Mouse (Mus musculus) kidney, adult 2 months (tissue): ENCODE results near the gene Urah. TPM values are rescaled to one million over a fixed set of nuclear protein-coding genes. Genes with fewer than 3 reads are reported as not detected.

ENCODE experiments used
- DNase-seq: peaks from one replicate; pipeline ENCODE4 v3.0.0; 2021
- H3K27ac ChIP-seq: fragments of 200-500 bp; 2 replicates; pipeline ENCODE4 v1.5.1; 2012; ENCODE audit warnings: low read depth, low read length, control low read depth, inconsistent platforms; ENCODE audit not compliant: insufficient read depth
- H3K27me3 ChIP-seq: fragments of 200-500 bp; replicated peaks from 2 replicates; pipeline ENCODE4 v1.6.1; 2012; ENCODE audit warnings: mild to moderate bottlenecking, moderate library complexity, low read length, inconsistent platforms; ENCODE audit not compliant: control insufficient read depth, insufficient read depth
- H3K36me3 ChIP-seq: fragments of 200-500 bp; 2 replicates; pipeline ENCODE4 v1.6.1; 2012; ENCODE audit warnings: mild to moderate bottlenecking, moderate library complexity, low read length, inconsistent platforms; ENCODE audit not compliant: control insufficient read depth, insufficient read depth
- H3K4me1 ChIP-seq: fragments of 200-500 bp; 2 replicates; pipeline ENCODE4 v1.6.1; 2011; ENCODE audit warnings: low read length; ENCODE audit not compliant: control insufficient read depth, insufficient read depth
- H3K4me3 ChIP-seq: fragments of 200-500 bp; 2 replicates; pipeline ENCODE4 v1.5.1; 2011; ENCODE audit warnings: mild to moderate bottlenecking, low read depth, low read length, control low read depth; ENCODE audit not compliant: insufficient read depth
- CTCF ChIP-seq: fragments of 200-500 bp; conservative IDR thresholded peaks from 2 replicates; pipeline ENCODE4 v1.5.1; 2011; ENCODE audit warnings: low read depth, mild to moderate bottlenecking, control low read depth, low read length, moderate library complexity, mixed read lengths; ENCODE audit not compliant: insufficient read depth, insufficient read length
- POLR2A ChIP-seq: fragments of 200-500 bp; IDR thresholded peaks from one replicate; pipeline ENCODE4 v1.6.1; 2011; ENCODE audit warnings: low read depth, low read length, control low read depth
- WGBS: fragments of 180-500 bp; shearing (Covaris S2); methylation state at CpG from one replicate; pipeline ENCODE4 v1.1.7; 2018; 5-methylcytosine and 5-hydroxymethylcytosine counted together
- polyA plus RNA-seq: library from polyadenylated mRNA; depleted of rRNA; stranded (reverse); fragments of >200 nt; gene quantifications from 2 replicates; pipeline ENCODE4 v1.2.3, GENCODE M21; 2012

The Urah gene
- polyA plus RNA-seq, 1 experiment, result 7.4 TPM

DNA sequence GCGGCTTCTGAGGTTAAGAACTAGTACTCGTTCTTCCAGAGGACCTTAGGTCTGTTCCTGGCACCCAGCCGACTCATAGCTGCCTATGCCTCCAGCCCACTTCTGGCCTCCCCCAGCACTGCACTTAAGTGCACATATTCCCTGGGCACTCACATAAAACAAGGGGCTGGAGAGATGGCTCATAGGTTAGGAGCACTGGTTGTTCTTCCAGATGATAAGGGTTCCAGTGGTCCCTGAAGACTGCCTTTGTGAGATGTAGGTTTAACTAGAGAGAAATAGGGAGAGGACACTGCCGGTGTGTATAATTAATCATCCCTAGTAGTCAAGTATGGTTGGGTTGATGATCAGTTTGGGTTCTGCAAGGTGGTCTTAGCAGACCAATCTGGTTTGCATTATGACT, 12.1 kb upstream of the Urah start:
- peaks cover 3% of the 10 kb centered on the region; the same call in 1 of the 2 replicates for H3K4me1 ChIP-seq
- 90% methylated on average over 4 of the region's 4 CpGs for WGBS

DNA sequence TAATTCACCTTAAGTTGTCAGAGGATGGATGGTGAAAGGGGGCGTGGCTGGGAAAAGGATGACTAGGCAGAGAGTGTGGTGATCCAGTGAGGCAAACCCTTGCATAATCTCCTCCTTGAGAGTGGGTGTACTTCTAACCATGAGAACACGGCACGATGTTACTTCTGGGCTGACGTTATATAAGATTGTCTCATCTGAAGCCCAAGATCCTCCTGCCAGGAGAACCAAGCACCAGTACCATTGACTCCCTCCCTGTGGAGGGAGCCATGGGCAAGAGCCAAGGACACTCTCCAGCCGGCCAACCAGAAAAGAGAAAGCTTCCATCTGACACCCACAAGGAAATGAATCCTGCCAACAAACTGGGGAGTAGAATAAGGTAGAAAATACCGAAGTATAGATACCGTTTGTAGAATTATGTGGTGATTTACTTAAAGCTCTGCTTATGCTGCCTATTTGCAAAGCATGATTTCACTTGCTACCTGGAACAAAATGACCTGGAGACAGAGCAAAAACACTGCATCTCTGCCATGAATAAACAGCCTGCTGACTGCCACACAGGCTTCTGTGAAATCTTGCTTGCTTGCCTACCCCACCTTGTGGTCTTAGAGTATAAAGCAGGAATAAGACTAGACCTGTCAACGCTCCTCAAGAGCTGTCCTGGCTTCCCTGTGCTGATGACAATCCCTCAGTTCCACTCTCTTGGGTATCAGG, 6.5 kb upstream of the Urah start:
- DNase-seq, result peak; percentile 90
- Histone ChIP-seq H3K4me3 (no peak overlapping the region), H3K27ac (peak overlapping the region; percentile 44; the same call in 1 of the 2 replicates)

More for the DNA sequence above, 12.1 kb upstream of the Urah start:
- Histone ChIP-seq H3K4me3 (no peak overlapping the region), H3K27ac (no peak overlapping the region), H3K27me3 (no peaks in the 10 kb centered on the region), H3K36me3 (no peaks in the 10 kb centered on the region)
- DNase-seq, result no peak
- TF ChIP-seq POLR2A, result no peak
- no peak for TF ChIP-seq CTCF

DNA sequence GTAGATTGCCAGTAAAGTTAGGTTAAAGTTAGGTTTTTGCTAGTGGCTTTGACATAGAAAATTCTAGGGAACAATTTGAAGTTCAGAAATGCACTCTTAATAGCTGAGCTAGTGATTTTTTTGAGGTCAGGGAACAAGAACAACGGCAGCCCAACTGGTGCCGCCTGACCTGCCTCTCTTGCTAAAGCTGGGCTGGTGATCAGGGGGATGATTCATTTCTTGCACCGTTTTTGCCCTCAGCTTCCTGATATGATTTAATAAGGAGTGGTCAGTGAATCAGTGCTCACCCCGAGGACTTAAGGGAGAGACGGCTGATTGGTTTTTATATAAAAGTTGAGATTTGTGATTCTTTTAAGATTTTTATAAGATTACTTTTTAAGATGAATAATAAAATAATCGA, 3.4 kb upstream of the Urah start:
- 47% methylated on average over 6 of the region's 6 CpGs for WGBS

More for the DNA sequence above, 6.5 kb upstream of the Urah start:
- no peaks in the 10 kb centered on the region for H3K27me3 ChIP-seq
- 21% methylated on average over 8 of the region's 8 CpGs for WGBS
- peaks cover 4% of the 10 kb centered on the region; the same call in 1 of the 2 replicates for H3K4me1 ChIP-seq
- no peak for TF ChIP-seq POLR2A
- TF ChIP-seq CTCF, result peak; percentile 63
- H3K36me3 ChIP-seq, result no peaks in the 10 kb centered on the region

DNA sequence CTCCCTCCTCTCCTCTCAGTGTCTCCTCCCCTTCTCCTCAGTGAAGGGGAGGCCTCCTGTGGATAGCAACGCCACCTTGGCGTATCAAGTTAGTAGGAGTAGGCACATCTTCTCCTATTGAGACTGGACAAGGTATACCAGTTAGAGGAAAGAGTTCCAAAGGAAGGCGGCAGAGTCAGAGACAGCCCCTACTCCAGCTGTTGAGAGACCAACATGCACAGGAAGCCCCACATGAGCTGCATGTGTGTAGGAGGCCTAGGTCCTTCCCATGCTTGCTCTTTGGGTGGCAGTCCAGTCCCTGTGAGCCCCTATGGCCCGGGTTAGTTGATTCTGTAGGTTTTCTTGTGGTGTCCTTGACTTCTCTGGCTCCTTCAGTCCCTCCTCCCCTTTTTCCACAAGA, 1.5 kb upstream of the Urah start:
- no peak for DNase-seq
- TF ChIP-seq CTCF, result no peak
- TF ChIP-seq POLR2A, result no peak

More for the DNA sequence above, 3.4 kb upstream of the Urah start:
- Histone ChIP-seq H3K27ac (no peak overlapping the region), H3K27me3 (no peaks in the 10 kb centered on the region), H3K4me3 (no peak overlapping the region), H3K36me3 (no peaks in the 10 kb centered on the region), H3K4me1 (peaks cover 4% of the 10 kb centered on the region; the same call in 1 of the 2 replicates)
- no peak for DNase-seq
- TF ChIP-seq POLR2A (no peak), CTCF (no peak)

DNA sequence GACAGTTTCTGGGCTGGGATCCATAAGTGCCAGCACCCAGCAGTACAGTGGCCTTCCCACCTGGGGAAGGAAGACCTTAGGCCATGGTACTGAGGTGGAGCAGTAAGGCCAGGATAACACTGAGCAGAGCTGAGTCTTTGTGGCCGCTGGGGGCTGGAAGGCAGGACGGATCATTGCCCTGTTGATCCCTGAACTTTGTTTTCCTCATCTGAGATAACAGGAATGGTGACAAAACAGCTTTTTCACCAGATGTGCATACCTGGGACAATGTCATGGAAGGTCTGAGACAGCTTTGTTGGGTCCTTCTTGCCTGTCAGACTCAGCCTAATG, 905 bp downstream of the Urah start:
- no peak overlapping the region for H3K4me3 ChIP-seq
- DNase-seq, result no peak
- peaks cover 2% of the 10 kb centered on the region; the same call in 1 of the 2 replicates for H3K4me1 ChIP-seq
- TF ChIP-seq CTCF, result no peak
- no peak for TF ChIP-seq POLR2A
- no peaks in the 10 kb centered on the region for H3K27me3 ChIP-seq
- H3K27ac ChIP-seq, result no peak overlapping the region
- no peaks in the 10 kb centered on the region for H3K36me3 ChIP-seq
- 76% methylated on average over 2 of the region's 2 CpGs for WGBS

More for the DNA sequence above, 1.5 kb upstream of the Urah start:
- H3K27me3 ChIP-seq, result no peaks in the 10 kb centered on the region
- H3K4me3 ChIP-seq, result no peak overlapping the region
- WGBS, result 81% methylated on average over 4 of the region's 4 CpGs
- no peaks in the 10 kb centered on the region for H3K36me3 ChIP-seq
- peaks cover 4% of the 10 kb centered on the region; the same call in 1 of the 2 replicates for H3K4me1 ChIP-seq
- H3K27ac ChIP-seq, result no peak overlapping the region

DNA sequence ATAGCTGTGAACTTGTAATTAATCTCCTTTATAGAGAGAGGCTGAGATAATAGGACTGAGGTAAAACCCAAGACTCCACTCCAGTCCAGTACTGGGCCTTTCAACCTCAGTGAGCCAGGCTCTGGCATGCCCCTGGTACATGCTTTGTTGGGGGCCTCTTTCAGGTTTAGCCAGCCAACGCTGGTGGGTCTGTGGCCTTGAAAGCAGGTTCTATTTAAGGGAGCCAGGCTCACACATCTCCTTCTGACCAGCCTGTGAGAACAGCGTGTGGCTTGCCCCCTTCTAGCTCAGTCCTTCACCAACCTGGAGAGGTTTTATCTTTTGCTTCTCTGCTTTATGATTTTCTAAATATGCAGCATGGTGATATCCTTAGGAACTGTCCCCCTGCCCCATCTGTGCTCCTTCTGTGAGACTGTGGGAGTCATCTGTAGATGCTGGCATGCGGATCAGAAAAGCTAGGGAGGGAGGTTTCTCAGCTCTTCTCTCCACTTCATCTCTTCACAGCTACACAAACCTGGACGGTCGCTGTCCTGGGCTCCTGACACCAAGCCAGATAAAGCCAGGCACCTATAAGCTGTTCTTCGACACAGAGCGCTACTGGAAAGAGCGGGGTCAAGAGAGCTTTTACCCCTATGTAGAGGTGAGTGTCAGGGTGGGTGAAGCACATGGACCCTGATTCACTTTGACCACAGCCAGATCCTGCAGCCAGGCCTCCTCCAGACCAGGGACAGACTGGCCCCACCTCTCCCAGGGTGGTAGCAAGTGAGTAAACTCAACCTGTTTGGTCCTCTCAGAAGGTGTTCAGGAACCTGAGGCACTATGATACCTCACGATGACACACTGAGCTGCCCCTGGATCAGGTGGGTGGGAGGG, 1.7 kb downstream of the Urah start:
- no peak overlapping the region for H3K4me3 ChIP-seq

DNA sequence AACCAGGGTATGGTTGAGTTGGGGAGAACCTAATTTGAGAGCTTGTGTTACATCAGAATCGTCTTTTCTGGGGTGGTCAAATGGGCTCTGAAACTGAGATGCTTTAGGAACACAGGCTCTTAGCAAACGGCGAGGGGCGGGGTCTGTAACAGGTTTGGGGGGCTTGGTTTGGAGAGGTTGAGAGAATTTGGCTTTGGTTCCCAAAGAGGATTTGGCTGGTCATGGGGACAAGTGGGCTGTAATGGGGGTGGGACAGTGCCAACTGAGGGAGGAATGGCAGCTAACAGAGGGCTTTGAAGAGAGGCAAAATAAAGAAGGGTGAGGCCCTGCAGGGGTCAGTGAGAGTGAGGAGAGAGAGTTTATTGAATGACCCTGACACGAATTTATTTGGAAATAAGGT, 4.7 kb downstream of the Urah start:
- Histone ChIP-seq H3K36me3 (no peaks in the 10 kb centered on the region), H3K4me3 (no peak overlapping the region), H3K27ac (no peak overlapping the region), H3K27me3 (no peaks in the 10 kb centered on the region), H3K4me1 (no peaks in the 10 kb centered on the region)
- TF ChIP-seq POLR2A (no peak), CTCF (no peak)
- 54% methylated on average over 5 of the region's 5 CpGs for WGBS
- DNase-seq, result no peak

More for the DNA sequence above, 1.7 kb downstream of the Urah start:
- Histone ChIP-seq H3K27ac (no peak overlapping the region), H3K27me3 (no peaks in the 10 kb centered on the region), H3K36me3 (no peaks in the 10 kb centered on the region), H3K4me1 (no peaks in the 10 kb centered on the region)
- no peak for TF ChIP-seq POLR2A
- no peak for DNase-seq
- WGBS, result 81% methylated on average over 9 of the region's 9 CpGs
